Mouse (Mus musculus) small intestine, adult 2 months (tissue): Measurements from ENCODE around the gene Pdzd7. TPM values are rescaled to one million over a fixed set of nuclear protein-coding genes. Genes with fewer than 3 reads are reported as not detected.

Source experiments
- H3K27ac ChIP-seq: fragments of 200-500 bp; 2 replicates; pipeline ENCODE4 v1.5.1; 2012; ENCODE audit warnings: low read depth, low read length, control low read depth, inconsistent platforms; ENCODE audit not compliant: insufficient read depth
- H3K27me3 ChIP-seq: fragments of 200-500 bp; 2 replicates; pipeline ENCODE4 v1.6.1; 2012; ENCODE audit warnings: mild to moderate bottlenecking, moderate library complexity, low read length, inconsistent platforms; ENCODE audit not compliant: control insufficient read depth, insufficient read depth
- H3K36me3 ChIP-seq: fragments of 200-500 bp; 2 replicates; pipeline ENCODE4 v1.6.1; 2012; ENCODE audit warnings: mild to moderate bottlenecking, low read length, control low read depth, inconsistent platforms; ENCODE audit not compliant: control insufficient read depth, insufficient read depth
- H3K4me1 ChIP-seq: fragments of 200-500 bp; 2 replicates; pipeline ENCODE4 v1.6.1; 2012; ENCODE audit warnings: low read length, inconsistent platforms, mixed read lengths; ENCODE audit not compliant: control insufficient read depth, insufficient read depth, insufficient read length
- H3K4me3 ChIP-seq: fragments of 200-500 bp; 2 replicates; pipeline ENCODE4 v1.5.1; 2012; ENCODE audit warnings: low read depth, mild to moderate bottlenecking, control low read depth, inconsistent platforms, low read length, moderate library complexity
- CTCF ChIP-seq: fragments of 200-500 bp; IDR thresholded peaks from 2 replicates; pipeline ENCODE4 v1.5.1; 2012; ENCODE audit warnings: low read depth, mild to moderate bottlenecking, control low read depth, inconsistent platforms, low read length, moderate library complexity, mixed read lengths; ENCODE audit not compliant: insufficient replicate concordance, insufficient read length; ENCODE audit errors: extremely low read depth
- POLR2A ChIP-seq: fragments of 200-500 bp; IDR thresholded peaks from 2 replicates; pipeline ENCODE4 v1.6.1; 2012; ENCODE audit warnings: low read depth, mild to moderate bottlenecking, control low read depth, inconsistent platforms, low read length, moderate library complexity
- WGBS: fragments of 180-500 bp; shearing (Covaris S2); methylation state at CpG from one replicate; pipeline ENCODE4 v1.1.7; 2018; 5-methylcytosine and 5-hydroxymethylcytosine counted together
- polyA plus RNA-seq: library from polyadenylated mRNA; depleted of rRNA; stranded (reverse); fragments of >200 nt; gene quantifications from 2 replicates; pipeline ENCODE4 v1.2.3, GENCODE M21; 2012

The Pdzd7 gene
- polyA plus RNA-seq, 1 experiment: 0.29 TPM

GRCm38 (mm10) chr19:45067758-45068510, 22.4 kb upstream of the Pdzd7 start:
- Histone ChIP-seq H3K4me3 (no peak overlapping the region), H3K27me3 (peaks cover 34% of the 10 kb centered on the region)
- 74% methylated on average over 7 of the region's 7 CpGs for WGBS

GRCm38 (mm10) chr19:45067170-45067569, 21.7 kb upstream of the Pdzd7 start:
- Histone ChIP-seq H3K27me3 (peaks cover 34% of the 10 kb centered on the region), H3K4me1 (no peaks in the 10 kb centered on the region), H3K36me3 (no peaks in the 10 kb centered on the region), H3K27ac (no peak overlapping the region), H3K4me3 (no peak overlapping the region)
- WGBS: 21% methylated on average over 17 of the region's 17 CpGs
- TF ChIP-seq POLR2A: no peak
- TF ChIP-seq CTCF: no peak

More at GRCm38 (mm10) chr19:45067758-45068510, 22.4 kb upstream of the Pdzd7 start:
- TF ChIP-seq CTCF: no peak
- TF ChIP-seq POLR2A: no peak
- Histone ChIP-seq H3K4me1 (no peaks in the 10 kb centered on the region), H3K36me3 (no peaks in the 10 kb centered on the region), H3K27ac (no peak overlapping the region)

DNA sequence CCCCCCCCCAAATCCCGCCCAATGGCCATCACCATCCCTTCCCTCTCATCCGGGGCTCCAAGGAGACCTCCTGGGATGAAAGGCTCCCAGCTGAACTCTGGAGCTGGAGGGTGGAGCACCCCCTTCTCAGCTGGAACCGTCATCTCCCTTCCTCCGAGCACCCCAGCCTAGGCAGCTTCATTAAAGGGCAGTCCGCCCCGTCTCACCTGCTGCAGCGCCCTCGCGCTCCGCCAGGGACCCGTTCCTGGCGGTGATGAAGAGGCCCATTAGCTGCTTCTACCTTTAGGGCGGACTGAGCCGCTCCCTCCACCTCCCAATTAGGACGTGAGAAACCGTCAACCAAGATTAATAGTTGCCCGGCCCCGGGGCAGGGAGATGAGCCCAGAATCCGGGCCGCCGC, 19.7 kb upstream of the Pdzd7 start:
- WGBS: 11% methylated on average over 21 of the region's 21 CpGs

GRCm38 (mm10) chr19:45063565-45064292, 18.2 kb upstream of the Pdzd7 start:
- TF ChIP-seq POLR2A (no peak), CTCF (peak; percentile 65; the same call in 1 of the 2 replicates)
- Histone ChIP-seq H3K27me3 (peaks cover 34% of the 10 kb centered on the region), H3K27ac (no peak overlapping the region), H3K4me1 (no peaks in the 10 kb centered on the region), H3K4me3 (no peak overlapping the region), H3K36me3 (no peaks in the 10 kb centered on the region)
- 39% methylated on average over 20 of the region's 20 CpGs for WGBS

More for the DNA sequence above, 19.7 kb upstream of the Pdzd7 start:
- Histone ChIP-seq H3K27me3 (peaks cover 34% of the 10 kb centered on the region), H3K27ac (no peak overlapping the region), H3K4me3 (no peak overlapping the region), H3K36me3 (no peaks in the 10 kb centered on the region), H3K4me1 (no peaks in the 10 kb centered on the region)
- TF ChIP-seq CTCF: no peak
- TF ChIP-seq POLR2A: no peak

DNA sequence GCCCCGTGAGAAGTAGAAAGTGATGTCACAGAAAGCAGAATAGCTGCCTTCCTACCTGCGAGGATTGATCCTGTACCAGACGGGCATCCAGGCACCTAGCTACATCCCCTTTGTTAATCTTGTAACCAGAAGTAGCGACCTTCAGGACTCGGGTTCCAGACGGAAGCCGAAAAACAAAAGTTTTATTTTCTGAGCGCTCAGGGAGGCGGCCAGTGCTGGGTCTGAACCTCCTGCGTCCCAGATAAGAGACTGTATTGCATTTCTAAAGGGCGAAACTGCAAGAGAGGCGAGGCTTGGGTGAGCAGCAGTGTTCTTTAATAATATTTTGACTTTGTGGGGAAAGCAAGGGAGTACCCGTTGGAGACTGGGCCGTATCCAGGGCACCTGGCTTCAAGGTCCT, 13.3 kb upstream of the Pdzd7 start:
- no peaks in the 10 kb centered on the region; the same call in 1 of the 2 replicates for H3K36me3 ChIP-seq
- H3K4me1 ChIP-seq: peaks cover 5% of the 10 kb centered on the region; the same call in 1 of the 2 replicates
- no peak for TF ChIP-seq CTCF
- TF ChIP-seq POLR2A: no peak
- H3K27me3 ChIP-seq: no peaks in the 10 kb centered on the region
- H3K27ac ChIP-seq: peak overlapping the region; percentile 91
- H3K4me3 ChIP-seq: peak overlapping the region; percentile 75
- WGBS: under 1% methylated on average over 14 of the region's 14 CpGs

DNA sequence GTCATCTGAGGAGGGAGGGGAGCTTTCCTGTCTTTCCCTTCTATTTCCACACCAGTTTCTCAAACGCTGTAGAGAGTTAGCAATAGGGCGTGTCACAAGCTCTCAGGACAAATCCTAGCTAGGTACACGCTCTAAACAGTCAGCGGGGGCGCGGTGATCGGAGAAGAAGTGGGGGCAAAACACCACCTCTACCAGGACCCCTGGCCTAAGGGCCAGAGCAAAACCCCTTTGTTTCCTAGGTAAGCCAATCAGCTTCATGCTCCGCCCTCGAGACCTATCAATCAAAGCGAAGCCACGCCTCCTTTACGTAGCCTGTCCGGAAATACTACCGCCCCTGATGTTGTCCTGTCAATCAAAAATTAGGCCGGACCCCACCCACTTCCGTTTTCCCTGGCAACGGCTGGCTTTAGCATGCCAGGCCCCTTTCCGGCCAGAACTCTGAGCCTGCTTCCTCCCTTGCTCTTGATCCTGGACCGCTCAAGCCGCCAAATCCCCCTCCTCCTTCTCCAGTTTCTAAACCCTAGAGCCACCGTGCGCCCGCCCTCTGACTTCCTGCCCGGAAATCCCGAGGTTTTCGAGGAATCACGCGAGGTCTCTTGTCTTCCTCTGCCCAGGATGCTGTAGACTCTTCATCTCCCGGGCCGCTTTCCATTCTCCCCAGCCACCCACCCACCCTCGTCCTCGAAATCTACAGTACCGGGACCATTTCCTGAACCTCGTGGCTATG, 12.8 kb upstream of the Pdzd7 start:
- TF ChIP-seq CTCF (no peak), POLR2A (peak; percentile 65; the same call in 1 of the 2 replicates)
- Histone ChIP-seq H3K36me3 (peaks cover 1% of the 10 kb centered on the region; the same call in 1 of the 2 replicates), H3K27me3 (no peaks in the 10 kb centered on the region), H3K4me3 (peak overlapping the region; percentile 75), H3K27ac (peak overlapping the region; percentile 91), H3K4me1 (peaks cover 5% of the 10 kb centered on the region; the same call in 1 of the 2 replicates)
- under 1% methylated on average over 34 of the region's 34 CpGs for WGBS
